Mouse (Mus musculus) testis, adult 2 months (tissue): ENCODE measurements around the gene Stxbp5. TPM values are rescaled to one million over a fixed set of nuclear protein-coding genes. Genes with fewer than 3 reads are reported as not detected.

Experiments used
- H3K27ac ChIP-seq: fragments of 200-500 bp; 2 replicates; pipeline ENCODE4 v1.5.1; 2012; ENCODE audit warnings: low read depth, low read length; ENCODE audit not compliant: control insufficient read depth, insufficient read depth
- H3K27me3 ChIP-seq: fragments of 200-500 bp; 2 replicates; pipeline ENCODE4 v1.6.1; 2012; ENCODE audit warnings: mild to moderate bottlenecking, low read length, moderate library complexity; ENCODE audit not compliant: control insufficient read depth, insufficient read depth
- H3K36me3 ChIP-seq: fragments of 200-500 bp; 2 replicates; pipeline ENCODE4 v1.6.1; 2012; ENCODE audit warnings: mild to moderate bottlenecking, low read length; ENCODE audit not compliant: control insufficient read depth, insufficient read depth
- H3K4me1 ChIP-seq: fragments of 200-500 bp; 2 replicates; pipeline ENCODE4 v1.6.1; 2012; ENCODE audit warnings: low read length; ENCODE audit not compliant: control insufficient read depth, insufficient read depth
- H3K4me3 ChIP-seq: fragments of 200-500 bp; 2 replicates; pipeline ENCODE4 v1.5.1; 2012; ENCODE audit warnings: low read depth, mild to moderate bottlenecking, low read length, moderate library complexity, mixed read lengths; ENCODE audit not compliant: control insufficient read depth
- CTCF ChIP-seq: fragments of 200-500 bp; IDR thresholded peaks from 2 replicates; pipeline ENCODE4 v1.5.1; 2012; ENCODE audit warnings: low read depth, mild to moderate bottlenecking, inconsistent platforms, low read length, moderate library complexity; ENCODE audit not compliant: control insufficient read depth, insufficient read depth, insufficient replicate concordance
- POLR2A ChIP-seq: fragments of 200-500 bp; IDR thresholded peaks from 2 replicates; pipeline ENCODE4 v1.6.1; 2012; ENCODE audit warnings: low read depth, mild to moderate bottlenecking, inconsistent platforms, low read length, moderate library complexity; ENCODE audit not compliant: control insufficient read depth
- polyA plus RNA-seq: library from polyadenylated mRNA; depleted of rRNA; stranded (reverse); fragments of >200 nt; gene quantifications from 2 replicates; pipeline ENCODE4 v1.2.3, GENCODE M21; 2012; rRNA removed

Gene Stxbp5
- polyA plus RNA-seq, 1 experiment = 12.5 TPM

DNA sequence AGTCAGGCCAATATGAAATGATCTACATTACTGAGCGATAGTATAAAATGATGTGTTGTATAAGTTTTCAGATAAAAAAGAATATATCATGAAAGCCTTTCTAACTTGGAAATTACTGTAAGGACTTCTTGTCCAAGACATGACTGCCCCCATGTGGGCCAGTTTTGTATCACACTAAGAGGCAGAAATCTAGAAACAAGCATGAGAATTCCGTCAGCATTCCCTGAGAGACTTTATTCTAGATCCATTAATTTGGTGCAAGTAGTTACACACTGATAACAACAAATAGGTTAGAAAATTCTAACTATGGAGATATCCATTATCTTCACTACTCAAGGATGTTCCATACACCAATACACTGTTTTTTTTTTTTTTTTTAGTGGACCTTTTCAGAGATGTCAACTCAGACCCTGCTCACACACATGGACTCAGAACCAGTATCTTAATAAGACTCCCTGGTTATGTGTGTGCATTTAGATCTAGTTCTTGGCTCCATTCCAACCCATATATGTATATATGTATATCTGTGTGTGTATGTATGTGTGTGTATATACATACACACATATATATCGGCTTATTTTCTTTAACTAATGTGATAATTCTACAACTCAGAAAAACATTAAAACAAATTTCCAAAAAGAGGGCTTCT is 145.9 kb downstream of the Stxbp5 start:
- no peak overlapping the region for H3K4me3 ChIP-seq
- TF ChIP-seq POLR2A (no peak), CTCF (no peak)
- no peaks in the 10 kb centered on the region for H3K36me3 ChIP-seq

DNA sequence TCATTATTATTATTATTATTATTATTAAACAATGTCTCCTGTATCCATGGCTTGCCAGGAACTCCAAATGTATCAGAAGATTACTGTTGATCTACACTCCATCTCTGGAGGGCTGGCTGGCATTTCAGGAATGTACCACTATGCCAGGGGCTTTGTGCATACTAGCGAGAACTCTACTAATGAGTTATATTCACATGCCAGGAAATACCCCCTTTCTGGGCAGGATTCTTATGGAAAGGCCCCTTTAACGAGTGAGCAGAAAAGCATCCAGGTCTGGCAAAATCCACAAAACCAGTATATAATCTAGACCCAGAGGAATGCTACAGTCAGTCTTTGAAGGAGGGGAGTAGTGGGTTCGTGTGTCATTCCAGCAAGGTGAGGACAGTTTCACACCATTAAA is 167.0 kb downstream of the Stxbp5 start:
- Histone ChIP-seq H3K4me3 (no peak overlapping the region), H3K4me1 (no peaks in the 10 kb centered on the region), H3K27me3 (no peaks in the 10 kb centered on the region), H3K36me3 (no peaks in the 10 kb centered on the region), H3K27ac (no peak overlapping the region)
- TF ChIP-seq CTCF (no peak), POLR2A (no peak)

More for the DNA sequence above, 145.9 kb downstream of the Stxbp5 start:
- H3K27ac ChIP-seq = no peak overlapping the region
- no peaks in the 10 kb centered on the region for H3K4me1 ChIP-seq
- no peaks in the 10 kb centered on the region for H3K27me3 ChIP-seq

DNA sequence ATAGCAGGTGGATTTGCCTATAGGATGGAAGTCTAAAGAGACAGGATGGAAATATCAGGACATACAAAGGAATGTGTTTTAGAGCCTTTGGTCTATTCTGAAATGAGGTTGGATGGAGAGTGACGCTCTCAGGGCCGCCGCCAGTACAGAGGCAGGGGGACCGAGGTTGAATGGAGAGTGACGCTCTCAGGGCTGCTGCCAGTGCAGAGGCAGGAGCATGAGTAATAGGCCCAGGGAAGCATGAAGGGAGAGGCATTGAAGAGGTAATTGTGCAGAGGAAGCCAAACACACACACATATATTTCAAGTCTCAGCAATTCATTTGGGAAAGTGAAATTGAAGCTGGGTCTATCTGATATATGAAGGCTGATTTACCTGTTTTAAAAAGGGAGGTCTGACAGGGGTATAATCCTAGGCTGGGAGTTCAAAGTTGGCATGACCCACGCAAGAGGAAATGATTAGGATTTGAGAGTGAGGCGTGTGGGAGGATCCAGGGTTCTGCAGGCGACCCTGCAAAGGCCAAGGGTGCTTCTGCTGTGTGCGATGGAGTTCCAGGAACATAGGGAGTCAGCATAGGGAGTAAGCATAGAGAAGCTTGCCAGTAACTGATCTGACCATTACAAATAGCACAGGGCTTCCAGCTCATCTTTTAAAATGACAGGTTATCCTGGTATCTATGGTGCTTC is 168.7 kb downstream of the Stxbp5 start:
- Histone ChIP-seq H3K4me1 (no peaks in the 10 kb centered on the region), H3K27me3 (no peaks in the 10 kb centered on the region), H3K36me3 (no peaks in the 10 kb centered on the region), H3K4me3 (no peak overlapping the region), H3K27ac (no peak overlapping the region)
- TF ChIP-seq POLR2A = no peak
- no peak for TF ChIP-seq CTCF

DNA sequence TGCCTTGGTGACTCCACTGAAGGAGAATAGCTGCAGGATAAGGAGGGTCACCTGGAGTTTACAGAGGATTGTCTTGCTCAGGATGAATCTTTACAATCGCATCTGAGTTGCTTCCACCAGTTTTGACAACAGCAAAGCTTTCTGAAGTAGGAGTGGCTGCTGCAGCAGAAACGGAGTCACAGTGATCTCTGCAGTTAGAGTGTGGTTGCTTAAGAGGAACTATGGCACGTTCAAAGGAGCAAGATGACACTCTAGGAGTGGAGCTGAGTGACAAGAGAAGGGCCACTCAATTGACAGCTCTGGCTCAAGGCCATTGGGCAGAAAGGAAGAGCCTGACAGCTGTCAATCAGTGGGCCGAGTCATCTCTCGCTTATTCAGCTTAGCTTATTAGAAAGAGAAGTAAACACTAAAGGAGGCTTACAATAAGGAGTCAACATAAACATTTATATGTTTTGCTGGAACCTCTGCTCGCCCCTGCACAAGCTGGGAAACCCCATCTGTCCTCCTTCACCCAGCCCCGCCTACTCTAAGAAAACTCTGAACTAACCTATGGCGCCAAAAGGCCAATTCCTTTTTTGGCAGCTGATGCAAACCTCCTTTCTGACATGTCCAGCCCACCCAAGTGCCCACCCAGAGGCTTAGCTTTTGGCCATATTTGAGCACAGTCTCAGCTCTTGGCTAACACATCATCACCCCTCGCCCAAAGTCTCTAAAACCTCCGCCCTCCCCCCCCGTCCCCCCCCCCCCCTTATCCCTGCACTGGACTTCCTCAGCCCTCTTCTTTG is 178.2 kb downstream of the Stxbp5 start:
- H3K27ac ChIP-seq = no peak overlapping the region
- H3K27me3 ChIP-seq = no peaks in the 10 kb centered on the region
- no peaks in the 10 kb centered on the region; the same call in 1 of the 2 replicates for H3K4me1 ChIP-seq
- H3K4me3 ChIP-seq = no peak overlapping the region
- TF ChIP-seq CTCF (no peak), POLR2A (no peak)
- no peaks in the 10 kb centered on the region for H3K36me3 ChIP-seq

DNA sequence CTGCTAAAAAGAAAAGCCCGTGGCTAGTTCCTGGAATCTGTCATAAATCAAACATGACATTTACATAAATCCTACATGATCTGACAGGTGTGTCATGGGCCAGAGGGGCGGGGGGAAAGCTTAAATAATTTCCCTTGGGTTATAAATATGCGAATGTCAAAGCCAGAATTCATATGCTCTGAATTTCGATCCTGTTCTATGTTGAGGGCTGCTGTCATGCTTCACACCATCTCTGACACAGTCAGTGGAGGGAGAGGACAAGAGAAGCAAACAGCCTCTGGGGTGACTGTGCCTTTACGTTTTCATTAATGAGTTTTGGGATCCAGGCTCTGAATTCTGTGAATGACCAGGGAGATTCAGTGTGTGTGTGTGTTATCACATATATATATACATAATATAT is 180.9 kb downstream of the Stxbp5 start:
- no peaks in the 10 kb centered on the region for H3K27me3 ChIP-seq
- no peaks in the 10 kb centered on the region; the same call in 1 of the 2 replicates for H3K4me1 ChIP-seq
- H3K27ac ChIP-seq = no peak overlapping the region
- no peak overlapping the region for H3K4me3 ChIP-seq
- no peak for TF ChIP-seq POLR2A
- TF ChIP-seq CTCF = no peak
- no peaks in the 10 kb centered on the region for H3K36me3 ChIP-seq

DNA sequence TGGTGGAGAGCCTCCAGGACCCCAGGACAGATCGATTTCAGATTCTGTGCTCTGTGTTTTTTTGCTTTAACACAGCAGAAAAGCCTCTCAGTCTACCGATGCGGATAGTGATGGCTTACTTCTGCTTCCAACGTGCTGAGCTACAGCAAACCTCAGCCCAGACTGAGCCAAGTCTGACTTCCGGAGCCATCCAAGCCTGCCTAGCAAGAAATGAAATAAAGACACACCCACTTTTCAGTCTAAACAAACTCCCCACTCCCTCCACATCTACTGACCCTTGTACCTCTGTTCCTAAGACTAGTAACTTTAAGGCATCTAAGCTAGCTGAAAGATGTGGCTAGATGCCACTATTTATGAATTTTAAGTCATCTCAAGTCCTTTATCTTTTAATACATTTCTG is 182.8 kb downstream of the Stxbp5 start:
- no peaks in the 10 kb centered on the region for H3K27me3 ChIP-seq
- no peaks in the 10 kb centered on the region; the same call in 1 of the 2 replicates for H3K4me1 ChIP-seq
- TF ChIP-seq POLR2A = no peak
- no peak for TF ChIP-seq CTCF
- H3K4me3 ChIP-seq = no peak overlapping the region
- no peak overlapping the region for H3K27ac ChIP-seq
- H3K36me3 ChIP-seq = no peaks in the 10 kb centered on the region

Other genes with a start within 250 kb of the Stxbp5 start
- 0.12 and 0.17 TPM in 2 replicates for gene Samd5, start 225.9 kb downstream of the Stxbp5 start, polyA plus RNA-seq